Mouse (Mus musculus): Measurements from ENCODE around the gene Gm11397. TPM values are rescaled to one million over a fixed set of nuclear protein-coding genes. Genes with fewer than 3 reads are reported as not detected.
"Not testable (repeated sequence)": the region's sequence is repeated elsewhere in the genome, so short reads cannot be mapped to it uniquely, and the experiment has no call there.

Gene Gm11397
- not detected in 2 replicates for polyA plus RNA-seq (2015; fragmentation: Nextera tagmentation; extraction: Ambion mirVana)

GRCm38 (mm10) chr13:33395461-33395860 is at the start of gene Gm11397:
Gm11397 (plus strand) TSS chr13:33395761.
- H3K36me3 ChIP-seq; H3K4me3 ChIP-seq (replicated peaks); H3K4me2 ChIP-seq; H3K9ac ChIP-seq; H3K27ac ChIP-seq; H3K4me1 ChIP-seq; H3K27me3 ChIP-seq; ATAC-seq (replicated peaks; ENCODE audit: low FRiP score); H3K9me3 ChIP-seq (replicated peaks): not testable (repeated sequence)
- WGBS, result 81% methylated on average over 2 of the region's 2 CpGs

- not testable (repeated sequence) for ATAC-seq (replicated peaks; ENCODE audit: low FRiP score); H3K27me3 ChIP-seq; H3K4me3 ChIP-seq (replicated peaks); H3K4me1 ChIP-seq; H3K36me3 ChIP-seq; H3K27ac ChIP-seq; H3K4me2 ChIP-seq; H3K9ac ChIP-seq; H3K9me3 ChIP-seq (replicated peaks)
- WGBS, result 100% methylated on average over 1 of the region's 1 CpGs
These were observed 38.9 kb upstream of the Gm11397 start for GRCm38 (mm10) chr13:33356666-33357065.

GRCm38 (mm10) chr13:33432714-33433113 is 37.2 kb downstream of the Gm11397 start:
- not testable (repeated sequence) for H3K4me2 ChIP-seq; H3K4me3 ChIP-seq (replicated peaks); H3K9ac ChIP-seq; H3K27ac ChIP-seq; ATAC-seq (replicated peaks; ENCODE audit: low FRiP score); H3K27me3 ChIP-seq; H3K36me3 ChIP-seq; H3K4me1 ChIP-seq; H3K9me3 ChIP-seq (replicated peaks)

Other genes starting within 250 kb of the Gm11397 start
- gene Serpinb9c, start 236.0 kb upstream of the Gm11397 start, polyA plus RNA-seq (2015; fragmentation: Nextera tagmentation; extraction: Ambion mirVana), result not detected in 2 replicates
- gene Serpinb9d, start 202.8 kb upstream of the Gm11397 start, polyA plus RNA-seq (2015; fragmentation: Nextera tagmentation; extraction: Ambion mirVana), result not detected in 2 replicates
- gene Serpinb9e, start 146.1 kb upstream of the Gm11397 start, polyA plus RNA-seq (2015; fragmentation: Nextera tagmentation; extraction: Ambion mirVana), result not detected in 2 replicates
- gene Serpinb9f, start 71.7 kb upstream of the Gm11397 start, polyA plus RNA-seq (2015; fragmentation: Nextera tagmentation; extraction: Ambion mirVana), result not detected in 2 replicates
- gene Serpinb9g, start 89.0 kb downstream of the Gm11397 start, polyA plus RNA-seq (2015; fragmentation: Nextera tagmentation; extraction: Ambion mirVana), result not detected in 2 replicates

Data from kidney, embryonic 15.5 days (tissue).